Mouse (Mus musculus) heart, embryonic 14.5 days (tissue): Measurements from ENCODE around the gene Slc25a16. TPM values are rescaled to one million over a fixed set of nuclear protein-coding genes. Genes with fewer than 3 reads are reported as not detected.

ENCODE experiments used
- polyA plus RNA-seq: library from polyadenylated mRNA; unstranded; fragments of >200 nt; fragmentation: Nextera tagmentation; extraction: Ambion mirVana; gene quantifications from 2 replicates; pipeline ENCODE4 v1.2.1, GENCODE M21; 2014

The Slc25a16 gene
- polyA plus RNA-seq, 1 experiment from 2014 or later = 14.9 TPM

Other genes with a start within 250 kb of the Slc25a16 start
- 0.97 and 1.2 TPM in 2 replicates for gene Stox1, start 194.5 kb upstream of the Slc25a16 start, polyA plus RNA-seq
- 90.8 and 93.4 TPM in 2 replicates for gene Ccar1, start 128.3 kb upstream of the Slc25a16 start, polyA plus RNA-seq
- 32.0 and 35.0 TPM in 2 replicates for gene Tet1, start 11.6 kb upstream of the Slc25a16 start, polyA plus RNA-seq
- gene Dna2, start 26.4 kb downstream of the Slc25a16 start, polyA plus RNA-seq = 13.3 and 13.7 TPM in 2 replicates
- 15.5 and 15.8 TPM in 2 replicates for gene Rufy2, start 59.6 kb downstream of the Slc25a16 start, polyA plus RNA-seq
- gene Hnrnph3, start 103.6 kb downstream of the Slc25a16 start, polyA plus RNA-seq = 42.8 and 47.3 TPM in 2 replicates
- gene Pbld2, start 103.7 kb downstream of the Slc25a16 start, polyA plus RNA-seq = 0.46 and 1.3 TPM in 2 replicates
- gene Pbld1, start 139.5 kb downstream of the Slc25a16 start, polyA plus RNA-seq = 0.66 and 0.68 TPM in 2 replicates
- gene Atoh7, start 179.0 kb downstream of the Slc25a16 start, polyA plus RNA-seq = not detected in 2 replicates